Mouse (Mus musculus) G1E (cell line): Measurements from ENCODE around the gene Aqp5. TPM values are rescaled to one million over a fixed set of nuclear protein-coding genes. Genes with fewer than 3 reads are reported as not detected.

Experiments
- ATAC-seq: 2 replicates; pipeline ENCODE4 v1.8.0; 2016; ENCODE audit warnings: mild to moderate bottlenecking; ENCODE audit not compliant: insufficient number of reproducible peaks, poor library complexity, low FRiP score, severe bottlenecking; ENCODE audit errors: extremely low read depth
- DNase-seq: peaks from one replicate; pipeline ENCODE4 v3.0.0; 2012; ENCODE audit warnings: low spot score
- H3K27me3 ChIP-seq: 2 replicates; pipeline ENCODE4 v1.6.1; 2012; ENCODE audit warnings: mild to moderate bottlenecking, low read length, inconsistent platforms; ENCODE audit not compliant: insufficient read depth
- H3K36me3 ChIP-seq: replicated peaks from 2 replicates; pipeline ENCODE3; 2012; ENCODE audit warnings: mild to moderate bottlenecking, inconsistent platforms
- H3K4me1 ChIP-seq: 2 replicates; pipeline ENCODE4 v1.6.1; 2012; ENCODE audit warnings: low read depth, low read length, inconsistent platforms, mixed read lengths; ENCODE audit not compliant: insufficient read depth
- H3K4me3 ChIP-seq: 2 replicates; pipeline ENCODE4 v1.5.1; 2012; ENCODE audit warnings: low read depth, mild to moderate bottlenecking, inconsistent platforms, low read length, moderate library complexity, mixed read lengths
- H3K9me3 ChIP-seq: replicated peaks from 2 replicates; pipeline ENCODE4 v1.6.1; 2012; ENCODE audit warnings: inconsistent platforms
- CTCF ChIP-seq: IDR thresholded peaks from 2 replicates; pipeline ENCODE4 v1.5.1; 2012; ENCODE audit warnings: low read depth, low read length, inconsistent platforms, mixed read lengths
- GATA1 ChIP-seq: IDR thresholded peaks from 2 replicates; pipeline ENCODE4 v1.6.1; 2012; ENCODE audit warnings: borderline replicate concordance, low read length, inconsistent platforms, mixed read lengths
- GATA2 ChIP-seq: IDR thresholded peaks from 2 replicates; pipeline ENCODE4 v1.6.1; 2012; ENCODE audit warnings: low read depth, low read length, inconsistent platforms, borderline replicate concordance
- POLR2AphosphoS5 ChIP-seq: IDR thresholded peaks from 2 replicates; pipeline ENCODE4 v1.6.1; 2012; ENCODE audit warnings: low read depth, low read length, inconsistent platforms; ENCODE audit not compliant: insufficient replicate concordance
- TAL1 ChIP-seq: conservative IDR thresholded peaks from 2 replicates; pipeline ENCODE4 v1.6.1; 2012; ENCODE audit warnings: low read depth, low read length, inconsistent platforms, mixed read lengths
- polyA plus RNA-seq: library from polyadenylated mRNA; stranded (reverse); fragments of >175 nt; gene quantifications from 2 replicates; pipeline ENCODE4 v1.2.3, GENCODE M21; 2012
- total RNA-seq, 2 experiments: library from RNA; stranded (forward) in 1 of 2; stranded (reverse) in 1 of 2; fragments of 200-1000 nt in 1 of 2; fragments of >200 nt in 1 of 2; fragmentation: Nextera tagmentation in 1 of 2; gene quantifications; 2 replicates each; pipeline ENCODE4 v1.2.3; 2014 to 2017

Aqp5 gene
- total and polyA plus RNA-seq, 3 experiments: 0.44 TPM; not detected in 2

DNA sequence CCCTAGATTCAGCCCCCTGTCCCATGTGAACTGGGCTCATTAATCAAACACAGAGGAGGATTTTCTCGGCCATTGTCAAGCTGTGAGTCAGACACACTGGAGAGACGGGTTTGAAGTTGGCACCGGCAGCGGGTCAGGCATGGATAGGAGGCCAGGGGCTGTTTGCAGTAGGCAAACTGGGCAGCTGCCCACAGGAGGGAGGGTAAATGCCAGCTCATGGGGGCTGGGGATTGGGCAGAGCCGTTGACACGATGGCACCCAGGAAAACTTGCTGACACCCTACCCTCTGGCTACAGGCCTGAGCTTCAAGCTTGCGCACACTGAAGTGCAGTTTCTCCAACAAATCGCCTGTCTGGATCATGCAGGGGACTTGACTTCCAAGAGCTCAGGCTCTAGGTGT is 1.6 kb downstream of the Aqp5 start:
- Histone ChIP-seq H3K36me3 (no peaks in the 10 kb centered on the region), H3K9me3 (no peaks in the 10 kb centered on the region), H3K27me3 (peaks cover 38% of the 10 kb centered on the region), H3K4me1 (peaks cover 5% of the 10 kb centered on the region; the same call in 1 of the 2 replicates), H3K4me3 (no peak overlapping the region)
- no peak for ATAC-seq
- TF ChIP-seq CTCF (no peak), GATA1 (no peak), GATA2 (no peak), TAL1 (no peak), POLR2AphosphoS5 (no peak)
- DNase-seq: no peak

DNA sequence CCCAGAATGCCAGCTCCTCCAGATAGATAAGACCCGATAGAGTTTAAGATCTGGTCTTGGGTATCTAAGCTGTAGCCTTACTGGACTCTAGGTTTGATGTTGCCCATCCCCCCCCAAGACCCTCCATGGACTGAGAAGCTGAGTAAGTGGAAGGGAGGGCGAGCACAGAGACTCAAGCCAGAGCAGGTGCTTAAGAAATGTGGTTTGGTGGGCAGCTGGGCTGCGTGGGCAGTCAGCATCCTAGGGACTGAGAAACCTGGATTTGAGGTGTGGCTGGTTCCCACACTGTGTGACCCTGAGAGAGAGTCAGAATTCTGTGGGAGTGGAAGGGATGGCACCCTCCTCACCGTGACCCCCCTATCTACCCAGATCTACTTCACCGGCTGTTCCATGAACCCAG is 2.3 kb downstream of the Aqp5 start:
- peaks cover 44% of the 10 kb centered on the region for H3K27me3 ChIP-seq
- DNase-seq (no peak), ATAC-seq (no peak)
- no peaks in the 10 kb centered on the region for H3K9me3 ChIP-seq
- TF ChIP-seq TAL1 (no peak), GATA1 (no peak), POLR2AphosphoS5 (no peak), CTCF (no peak), GATA2 (no peak)
- H3K36me3 ChIP-seq: no peaks in the 10 kb centered on the region
- peaks cover 5% of the 10 kb centered on the region; the same call in 1 of the 2 replicates for H3K4me1 ChIP-seq
- no peak overlapping the region for H3K4me3 ChIP-seq

DNA sequence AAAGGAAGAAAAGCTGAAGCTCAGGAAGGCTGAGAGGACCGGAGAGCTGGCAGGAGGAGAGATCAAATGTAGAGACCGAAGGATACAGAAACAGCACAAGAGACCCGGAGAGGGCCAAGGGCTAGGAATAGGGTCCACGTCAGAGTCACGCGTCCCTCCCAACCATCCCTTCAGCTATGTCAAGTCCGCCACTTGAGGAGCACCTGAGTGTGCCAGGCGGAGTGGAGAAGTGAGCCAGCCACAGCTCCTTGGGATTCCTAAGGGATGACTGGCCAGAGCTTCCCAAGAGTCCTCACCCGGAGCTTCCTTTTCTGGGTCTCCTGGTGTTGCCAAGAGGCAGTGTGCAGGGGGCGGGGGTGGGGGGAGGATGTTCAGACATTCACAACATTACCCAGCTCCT is 4.4 kb downstream of the Aqp5 start:
- TF ChIP-seq GATA1: no peak
- no peak for ATAC-seq
- Histone ChIP-seq H3K36me3 (no peaks in the 10 kb centered on the region), H3K4me1 (peaks cover 10% of the 10 kb centered on the region), H3K9me3 (no peaks in the 10 kb centered on the region), H3K27me3 (peaks cover 60% of the 10 kb centered on the region), H3K4me3 (no peak overlapping the region)
- no peak for DNase-seq

DNA sequence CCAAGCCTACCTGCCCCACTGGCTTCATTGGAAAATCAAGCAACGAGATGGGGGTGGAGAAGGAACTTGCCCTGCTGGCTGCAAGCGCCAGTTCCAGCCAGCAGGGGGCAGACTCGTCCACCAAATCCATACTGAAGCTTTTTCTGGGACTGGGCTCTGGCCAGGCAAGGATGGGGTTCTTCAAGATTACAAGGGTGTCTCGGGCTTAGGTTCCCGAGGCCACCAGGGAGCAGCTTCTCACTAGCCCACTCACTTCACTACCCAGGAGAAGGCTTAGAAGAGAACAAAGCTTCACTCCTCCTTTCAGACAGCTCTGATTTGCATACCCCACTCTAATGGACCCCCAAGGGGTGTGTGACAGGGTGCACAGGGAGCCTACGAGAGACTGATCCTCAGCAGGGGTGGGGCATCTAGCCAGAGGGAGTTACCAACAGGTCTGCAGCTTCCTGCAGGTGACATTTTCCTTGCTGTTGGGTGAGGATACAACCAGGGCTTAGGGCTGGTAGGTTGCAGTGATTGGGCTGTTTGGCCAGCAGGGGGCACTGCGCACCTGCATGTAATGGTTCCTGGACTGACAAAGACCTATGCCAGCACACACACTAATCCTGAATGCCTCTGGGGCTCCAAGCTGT is 5.6 kb downstream of the Aqp5 start:
- Histone ChIP-seq H3K27me3 (peaks cover 67% of the 10 kb centered on the region), H3K4me1 (peaks cover 10% of the 10 kb centered on the region), H3K36me3 (no peaks in the 10 kb centered on the region), H3K9me3 (no peaks in the 10 kb centered on the region), H3K4me3 (no peak overlapping the region)
- DNase-seq: peak; percentile 88
- ATAC-seq: peak; percentile 34; the same call in 1 of the 2 replicates
- peak; percentile 96 for TF ChIP-seq CTCF
- TF ChIP-seq GATA2: no peak

DNA sequence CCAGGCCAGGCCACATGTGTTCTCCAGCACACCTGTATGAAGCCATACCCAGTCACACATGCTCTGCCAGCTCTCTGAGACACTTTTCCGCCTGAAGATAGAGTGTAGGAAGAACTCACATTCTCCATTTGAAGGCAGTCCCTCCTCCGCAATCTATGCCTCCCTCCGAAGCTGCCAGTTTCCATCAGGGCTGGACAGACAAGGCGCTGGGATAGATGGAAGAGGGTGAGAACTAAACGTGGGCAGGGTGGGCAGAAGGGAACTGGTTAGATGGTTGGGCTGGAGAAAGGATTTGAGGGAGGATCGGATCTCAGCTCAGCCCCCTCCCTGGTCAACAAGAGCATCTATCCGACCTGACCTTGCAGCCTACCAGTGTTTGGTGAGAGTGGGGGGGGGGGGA is 6.3 kb downstream of the Aqp5 start:
- Histone ChIP-seq H3K4me3 (no peak overlapping the region), H3K9me3 (no peaks in the 10 kb centered on the region), H3K27me3 (peaks cover 69% of the 10 kb centered on the region), H3K4me1 (peaks cover 15% of the 10 kb centered on the region), H3K36me3 (no peaks in the 10 kb centered on the region)
- TF ChIP-seq POLR2AphosphoS5 (no peak), TAL1 (no peak), GATA2 (no peak), GATA1 (no peak), CTCF (no peak)
- DNase-seq: no peak
- no peak for ATAC-seq

DNA sequence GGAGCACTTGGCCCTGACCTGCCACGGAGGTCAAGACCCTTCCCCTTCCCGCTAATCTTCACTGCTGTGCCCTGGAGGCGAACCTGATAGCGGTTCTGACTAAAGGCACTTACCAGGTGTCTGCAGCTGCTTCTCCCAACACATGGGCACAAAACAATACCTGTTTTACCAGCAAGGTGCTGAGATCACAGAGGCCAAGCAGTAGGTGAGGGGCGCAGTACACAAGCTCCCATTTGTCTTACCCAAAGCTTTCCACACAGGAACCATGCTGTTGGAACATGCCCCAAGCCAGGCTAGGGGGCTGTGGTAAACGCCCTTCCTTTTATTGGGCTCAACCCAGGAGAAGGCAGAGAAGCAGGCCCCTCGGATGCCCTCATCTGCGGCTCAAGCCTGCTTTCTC is 7.0 kb downstream of the Aqp5 start:
- Histone ChIP-seq H3K4me3 (no peak overlapping the region), H3K27me3 (peaks cover 68% of the 10 kb centered on the region), H3K36me3 (no peaks in the 10 kb centered on the region), H3K9me3 (no peaks in the 10 kb centered on the region), H3K4me1 (peaks cover 19% of the 10 kb centered on the region)
- ATAC-seq (no peak), DNase-seq (no peak)
- no peak for TF ChIP-seq GATA2
- TF ChIP-seq POLR2AphosphoS5: no peak
- no peak for TF ChIP-seq TAL1
- TF ChIP-seq CTCF: no peak
- no peak for TF ChIP-seq GATA1
